Mouse (Mus musculus): ENCODE results near the gene Hnrnpm.
A peak's percentile ranks its signal among the peaks of the same experiment; 100 is the strongest.

DNA sequence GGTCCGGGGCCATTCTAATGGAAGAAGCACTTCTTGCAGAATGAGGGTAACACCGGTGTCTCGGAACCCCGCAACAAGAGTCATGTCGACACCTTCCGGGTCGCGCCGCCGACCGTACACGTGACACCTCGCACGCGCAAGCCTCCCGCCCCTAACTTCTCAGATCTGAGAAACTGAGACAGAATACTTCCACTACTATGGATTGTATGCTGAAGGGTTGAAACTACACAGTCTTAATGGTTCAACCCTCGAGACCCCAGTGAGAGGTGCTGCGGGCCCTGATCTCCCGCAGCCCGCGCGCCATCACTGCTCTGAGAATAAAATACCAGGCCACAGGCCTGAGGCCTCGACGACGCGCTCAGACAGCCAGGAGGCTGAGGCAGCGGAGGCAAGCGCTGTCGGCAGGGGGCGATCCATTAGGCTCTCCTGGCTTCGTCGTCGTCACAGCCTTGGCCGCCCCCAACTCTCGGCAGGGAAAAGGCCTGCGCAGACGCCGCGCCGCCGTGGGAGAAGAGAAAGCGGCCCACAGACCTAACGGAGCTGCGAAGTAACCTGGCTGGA, 1.9 kb downstream of the Hnrnpm start:
- TF ChIP-seq POLR2A (IDR thresholded peaks at IDR 0.05; ENCODE audit: control insufficient read depth, low read depth, low read length) (peak; percentile 25; the same call in 1 of the 2 replicates), CTCF (IDR thresholded peaks at IDR 0.05; ENCODE audit: control insufficient read depth, insufficient read depth, insufficient replicate concordance, low read depth, low read length) (0 out of 2 replicates have a peak, but pooled peaks have one; percentile 2)
